Mouse (Mus musculus) layer of hippocampus, adult 8-10 months (tissue): Measurements from ENCODE around the gene Rpl11. TPM values are rescaled to one million over a fixed set of nuclear protein-coding genes. Genes with fewer than 3 reads are reported as not detected.
"Not testable (repeated sequence)": the region's sequence is repeated elsewhere in the genome, so short reads cannot be mapped to it uniquely, and the experiment has no call there.

Source experiments
- DNase-seq, 2 experiments: peaks; one replicate each; pipeline ENCODE4 v3.0.0; 2022; ENCODE audit warnings: low spot score in 2 of 2
- total RNA-seq, 4 experiments: library from RNA; stranded (reverse); gene quantifications; 2 replicates each; pipeline ENCODE4 v1.2.4; 2022

The Rpl11 gene
- total RNA-seq, 4 experiments from 2014 or later: 193 to 354 (median 274) TPM

GRCm38 (mm10) chr4:136070592-136070991, 17.4 kb upstream of the Rpl11 start:
- no peak for DNase-seq

GRCm38 (mm10) chr4:136069954-136070353, 16.7 kb upstream of the Rpl11 start:
- DNase-seq: peak; percentile 39 to 77

GRCm38 (mm10) chr4:136069313-136069712, 16.1 kb upstream of the Rpl11 start:
- DNase-seq: no peak

GRCm38 (mm10) chr4:136063143-136063542, 9.9 kb upstream of the Rpl11 start:
- no peak for DNase-seq

- not testable (repeated sequence) for DNase-seq
Observed at GRCm38 (mm10) chr4:136059800-136060488, 6.7 kb upstream of the Rpl11 start.

GRCm38 (mm10) chr4:136057916-136058315, 4.7 kb upstream of the Rpl11 start:
- DNase-seq: no peak

- no peak for DNase-seq
Observed at GRCm38 (mm10) chr4:136056030-136056429, 2.8 kb upstream of the Rpl11 start.

- DNase-seq: no peak
Observed at GRCm38 (mm10) chr4:136053843-136054242, 615 bp upstream of the Rpl11 start.

GRCm38 (mm10) chr4:136052534-136053246, 538 bp downstream of the Rpl11 start:
- DNase-seq: peak; percentile 6 to 16

GRCm38 (mm10) chr4:136052060-136052459, 1.2 kb downstream of the Rpl11 start:
- no peak for DNase-seq

- DNase-seq: no peak
Observed at GRCm38 (mm10) chr4:136050226-136050625, 3.0 kb downstream of the Rpl11 start.

GRCm38 (mm10) chr4:136048291-136049032, 4.8 kb downstream of the Rpl11 start:
- DNase-seq: no peak

GRCm38 (mm10) chr4:136047626-136048025, 5.6 kb downstream of the Rpl11 start:
- no peak for DNase-seq

- no peak for DNase-seq
Observed at GRCm38 (mm10) chr4:136046888-136047287, 6.3 kb downstream of the Rpl11 start.

GRCm38 (mm10) chr4:136045091-136045490, 8.1 kb downstream of the Rpl11 start:
- DNase-seq: no peak

GRCm38 (mm10) chr4:136043784-136044400, 9.3 kb downstream of the Rpl11 start:
- DNase-seq: no peak

GRCm38 (mm10) chr4:136035078-136035477, 18.1 kb downstream of the Rpl11 start:
- no peak for DNase-seq

GRCm38 (mm10) chr4:136033231-136033630, 20.0 kb downstream of the Rpl11 start:
- no peak for DNase-seq

- DNase-seq: no peak
Observed at GRCm38 (mm10) chr4:136030968-136031909, 22.0 kb downstream of the Rpl11 start.

- no peak for DNase-seq
Observed at GRCm38 (mm10) chr4:136028689-136029088, 24.5 kb downstream of the Rpl11 start.

GRCm38 (mm10) chr4:136028132-136028564, 25.1 kb downstream of the Rpl11 start:
- no peak for DNase-seq
